Mouse (Mus musculus) megakaryocyte, embryonic 14.5 days (primary cell): ENCODE data around the gene Pdzrn3.

Experiments used
- FLI1 ChIP-seq: IDR thresholded peaks from 2 replicates; pipeline ENCODE4 v1.6.1; 2012; ENCODE audit warnings: low read length, inconsistent platforms, mixed read lengths
- GATA1 ChIP-seq: IDR thresholded peaks from 3 replicates; pipeline ENCODE4 v1.6.1; 2012; ENCODE audit warnings: mixed read lengths, low read length, inconsistent platforms, borderline replicate concordance

DNA sequence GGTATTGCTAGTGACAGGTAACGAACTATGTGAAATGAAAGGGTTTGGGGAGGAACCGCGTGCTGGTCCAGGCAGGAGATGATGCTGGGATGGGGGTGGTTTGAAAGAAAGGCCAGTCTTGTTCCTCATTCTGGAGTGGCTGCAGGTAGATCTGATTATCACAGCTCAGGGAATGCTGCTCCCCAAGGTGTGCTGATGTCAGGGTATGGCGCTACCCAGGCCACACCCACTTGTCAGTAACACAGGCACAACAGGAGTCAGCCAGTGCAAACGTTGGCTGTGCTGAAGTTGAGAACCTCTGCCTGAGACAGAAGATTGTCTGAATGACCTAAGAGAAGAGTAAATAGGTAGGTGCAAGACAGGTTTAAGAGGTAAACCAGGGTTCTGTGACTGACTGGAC is 4.7 kb downstream of the Pdzrn3 start:
- TF ChIP-seq GATA1 (no peak), FLI1 (no peak)
